Mouse (Mus musculus) frontal cortex, postnatal 10 days (tissue): ENCODE measurements around the gene Tmem212.
"Not testable (repeated sequence)": the region's sequence is repeated elsewhere in the genome, so short reads cannot be mapped to it uniquely, and the experiment has no call there.

Experiments used
- DNase-seq, 2 experiments: peaks; one replicate each; pipeline ENCODE4 v3.0.0; 2022; ENCODE audit warnings: low spot score in 2 of 2, mixed read lengths in 1 of 2

Tmem212 gene

GRCm38 (mm10) chr3:27896318-27896892 lies at the start of gene Tmem212:
Tmem212 (minus strand) TSS chr3:27896368.
- DNase-seq: no peak

GRCm38 (mm10) chr3:27945397-27945796 lies 49.2 kb upstream of the Tmem212 start:
- not testable (repeated sequence) for DNase-seq

- no peak for DNase-seq
These were observed 46.8 kb upstream of the Tmem212 start for GRCm38 (mm10) chr3:27942991-27943390.

- DNase-seq: no peak
These were observed 45.5 kb upstream of the Tmem212 start for GRCm38 (mm10) chr3:27941634-27942033.

- DNase-seq: peak; percentile 38 to 47
These were observed 42.5 kb upstream of the Tmem212 start, which contains the start of gene Pld1 for GRCm38 (mm10) chr3:27938381-27939323. Pld1 (plus strand) TSS chr3:27938695.

- DNase-seq: no peak
These were observed 41.3 kb upstream of the Tmem212 start for GRCm38 (mm10) chr3:27937144-27938110.

GRCm38 (mm10) chr3:27936731-27937130 lies 40.6 kb upstream of the Tmem212 start:
- DNase-seq: no peak

GRCm38 (mm10) chr3:27935644-27936043 lies 39.5 kb upstream of the Tmem212 start:
- DNase-seq: no peak

GRCm38 (mm10) chr3:27932391-27932790 lies 36.2 kb upstream of the Tmem212 start:
- no peak for DNase-seq

GRCm38 (mm10) chr3:27929219-27929618 lies 33.1 kb upstream of the Tmem212 start:
- no peak for DNase-seq

GRCm38 (mm10) chr3:27924037-27924436 lies 27.9 kb upstream of the Tmem212 start:
- DNase-seq: no peak

GRCm38 (mm10) chr3:27921268-27922020 lies 25.3 kb upstream of the Tmem212 start:
- DNase-seq: no peak

GRCm38 (mm10) chr3:27918656-27919436 lies 22.7 kb upstream of the Tmem212 start:
- DNase-seq: no peak

- no peak for DNase-seq
These were observed 12.8 kb upstream of the Tmem212 start for GRCm38 (mm10) chr3:27909016-27909415.

GRCm38 (mm10) chr3:27908316-27908715 lies 12.1 kb upstream of the Tmem212 start:
- DNase-seq: no peak

GRCm38 (mm10) chr3:27907301-27907700 lies 11.1 kb upstream of the Tmem212 start:
- no peak for DNase-seq

- no peak for DNase-seq
These were observed 10.6 kb upstream of the Tmem212 start for GRCm38 (mm10) chr3:27906647-27907209.

GRCm38 (mm10) chr3:27904659-27905330 lies 8.6 kb upstream of the Tmem212 start:
- no peak for DNase-seq

GRCm38 (mm10) chr3:27901846-27902245 lies 5.7 kb upstream of the Tmem212 start:
- no peak for DNase-seq
